Mouse (Mus musculus) spleen, adult 2 months (tissue): Measurements from ENCODE around the gene Gm5105.

ENCODE experiments used
- CTCF ChIP-seq: fragments of 200-500 bp; IDR thresholded peaks from 2 replicates; pipeline ENCODE4 v1.5.1; 2011; ENCODE audit warnings: mild to moderate bottlenecking, inconsistent platforms; ENCODE audit not compliant: insufficient read depth, insufficient read length, insufficient replicate concordance; ENCODE audit errors: extremely low read depth
- POLR2A ChIP-seq: fragments of 200-500 bp; IDR thresholded peaks from 2 replicates; pipeline ENCODE4 v1.6.1; 2011; ENCODE audit warnings: low read depth, low read length, inconsistent platforms

DNA sequence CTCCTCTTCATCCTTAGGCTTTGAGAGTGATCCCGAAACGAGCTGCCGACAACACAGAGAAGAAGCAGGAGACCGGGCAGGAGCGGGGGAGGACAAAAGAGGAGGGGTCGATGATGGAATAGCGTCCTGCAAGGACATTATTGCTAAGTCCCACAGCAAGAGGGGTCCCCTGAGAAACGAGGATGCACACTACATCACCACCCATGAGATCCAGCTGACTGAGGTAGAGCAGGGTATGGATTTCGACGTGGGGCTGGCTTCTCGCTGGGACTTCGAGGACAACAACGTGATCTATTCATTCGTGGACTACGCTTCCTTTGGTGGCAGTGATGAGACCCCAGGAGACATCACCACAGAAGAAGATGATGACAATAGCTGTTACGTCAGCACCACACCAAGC, 1.3 kb downstream of the Gm5105 start:
- TF ChIP-seq POLR2A = no peak
- no peak for TF ChIP-seq CTCF
